Mouse (Mus musculus) olfactory bulb, adult 2 months (tissue): ENCODE results near the gene Vsig2.

Experiments
- CTCF ChIP-seq: fragments of 200-500 bp; IDR thresholded peaks from 2 replicates; pipeline ENCODE4 v1.5.1; 2012; ENCODE audit warnings: low read depth, mild to moderate bottlenecking, low read length, moderate library complexity; ENCODE audit not compliant: insufficient read depth
- POLR2A ChIP-seq: fragments of 200-500 bp; IDR thresholded peaks from 2 replicates; pipeline ENCODE4 v1.6.1; 2012; ENCODE audit warnings: mild to moderate bottlenecking, low read depth, low read length, moderate library complexity; ENCODE audit not compliant: insufficient read depth

- TF ChIP-seq CTCF (no peak), POLR2A (no peak)
These were observed 1.9 kb downstream of the Vsig2 start for GRCm38 (mm10) chr9:37540701-37541575.
